Mouse (Mus musculus): ENCODE data around the gene Gm49320.
"Not testable (repeated sequence)": the region's sequence is repeated elsewhere in the genome, so short reads cannot be mapped to it uniquely, and the experiment has no call there.

The Gm49320 gene

DNA sequence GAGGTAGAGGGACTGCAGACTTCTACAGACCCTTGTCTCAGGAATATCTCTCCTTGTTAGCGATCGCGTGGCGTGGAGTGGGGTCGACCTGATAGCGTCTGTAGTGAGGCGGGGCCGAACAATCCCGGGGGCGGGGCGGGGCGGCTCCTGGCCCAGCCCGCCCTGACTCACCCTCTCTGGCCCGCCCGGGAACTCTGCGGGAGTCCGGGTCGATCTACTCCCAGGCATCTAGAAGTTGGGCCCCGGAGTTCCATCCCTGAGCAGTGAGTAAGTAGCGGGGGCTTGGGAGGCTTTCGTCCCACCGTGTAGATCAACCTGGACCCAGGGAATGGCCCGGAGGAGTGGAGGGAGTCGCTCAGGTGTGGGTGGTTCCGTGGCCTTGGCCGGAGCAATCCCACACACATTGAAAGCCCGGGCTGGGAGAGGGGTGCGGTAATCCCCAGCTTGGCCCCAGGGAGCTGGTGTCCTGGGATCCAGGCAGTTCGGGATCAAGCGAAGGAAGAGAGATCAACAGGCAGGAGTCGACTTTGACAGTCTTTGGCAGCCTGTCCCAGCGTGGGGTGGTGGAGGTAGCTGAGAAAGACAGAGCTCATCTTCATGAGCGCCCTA is 11.8 kb upstream of the Gm49320 start, which contains the start of gene Lrrc8e:
TSS of gene Lrrc8e (plus strand) at position 89 of the 609 bp plus-strand sequence.
- DNase-seq (ENCODE audit: low spot score) = no peak

DNA sequence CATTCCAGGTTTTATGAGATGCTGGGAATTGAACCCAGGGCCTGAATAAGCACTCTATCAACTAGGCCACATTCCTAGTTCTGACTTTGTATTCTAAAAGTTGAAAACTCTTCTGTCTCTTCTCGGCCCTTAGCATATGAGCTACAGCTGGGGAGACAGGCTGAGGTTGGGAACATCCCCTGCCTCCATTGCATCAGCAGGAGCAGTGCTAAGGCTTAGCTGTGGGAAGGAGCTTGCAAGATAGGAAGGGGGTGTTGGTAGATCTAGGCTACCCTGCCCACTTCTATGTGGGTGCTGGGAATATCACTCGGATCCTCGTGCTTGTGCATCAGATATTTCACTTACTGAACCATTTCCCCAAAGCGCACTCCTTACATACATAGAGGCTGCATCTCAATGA is 10.7 kb upstream of the Gm49320 start:
- no peak for DNase-seq (ENCODE audit: low spot score)

DNA sequence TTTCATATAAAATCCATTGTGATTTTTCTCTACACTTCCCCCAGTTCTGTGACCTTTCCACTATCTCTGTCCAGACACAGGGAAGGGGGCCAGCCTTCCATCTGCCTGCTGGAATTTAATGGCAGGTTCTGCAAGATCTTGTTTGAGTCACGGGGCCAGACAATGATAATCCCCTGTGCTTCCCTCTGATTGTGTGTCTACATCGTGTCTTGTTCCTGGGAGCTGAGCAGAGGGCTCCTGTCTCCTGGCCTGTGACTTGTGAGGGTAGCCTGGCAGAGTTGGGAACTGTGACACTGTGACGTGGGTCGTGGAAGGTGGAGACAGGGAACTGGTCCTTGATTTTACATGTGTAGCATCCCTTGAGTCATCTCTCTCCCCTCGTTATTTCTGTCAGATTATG is 8.9 kb upstream of the Gm49320 start:
- no peak for DNase-seq (ENCODE audit: low spot score)

DNA sequence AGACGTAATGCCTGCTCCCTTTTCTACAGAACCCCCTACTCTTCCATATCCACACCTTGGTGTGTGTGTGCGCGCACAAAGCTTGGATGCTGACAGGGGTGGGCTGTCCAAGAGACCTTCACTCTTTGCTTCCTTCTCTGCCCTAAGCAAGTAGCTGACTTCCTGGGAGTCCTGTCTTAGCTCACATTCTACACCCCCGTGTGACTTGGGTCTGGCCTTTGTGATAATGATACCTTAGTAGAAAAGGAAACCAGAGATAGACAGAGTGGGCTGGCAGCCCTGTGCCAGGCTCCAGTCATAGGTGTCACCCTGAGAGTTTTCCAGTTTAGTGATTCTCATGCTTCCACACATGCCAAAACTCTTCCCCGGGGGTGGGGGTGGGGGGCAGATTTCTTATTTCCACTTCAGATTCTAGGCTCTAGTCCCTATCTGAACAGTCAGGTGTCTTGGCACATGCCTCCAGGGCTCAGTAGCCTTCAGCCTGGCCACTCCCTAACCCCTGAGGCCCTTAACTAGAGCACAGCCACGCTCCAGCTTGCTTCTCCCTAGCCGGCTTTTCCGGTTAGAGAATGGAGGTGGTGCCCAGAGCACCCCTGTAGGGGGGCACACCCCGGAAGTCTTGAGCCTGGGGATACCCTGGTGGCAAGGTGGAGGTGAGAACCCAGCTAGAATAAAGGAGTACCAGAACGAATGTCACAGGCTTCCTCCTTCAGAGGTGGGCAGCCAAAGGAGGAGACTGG is 7.9 kb upstream of the Gm49320 start:
- DNase-seq (ENCODE audit: low spot score) = no peak

DNA sequence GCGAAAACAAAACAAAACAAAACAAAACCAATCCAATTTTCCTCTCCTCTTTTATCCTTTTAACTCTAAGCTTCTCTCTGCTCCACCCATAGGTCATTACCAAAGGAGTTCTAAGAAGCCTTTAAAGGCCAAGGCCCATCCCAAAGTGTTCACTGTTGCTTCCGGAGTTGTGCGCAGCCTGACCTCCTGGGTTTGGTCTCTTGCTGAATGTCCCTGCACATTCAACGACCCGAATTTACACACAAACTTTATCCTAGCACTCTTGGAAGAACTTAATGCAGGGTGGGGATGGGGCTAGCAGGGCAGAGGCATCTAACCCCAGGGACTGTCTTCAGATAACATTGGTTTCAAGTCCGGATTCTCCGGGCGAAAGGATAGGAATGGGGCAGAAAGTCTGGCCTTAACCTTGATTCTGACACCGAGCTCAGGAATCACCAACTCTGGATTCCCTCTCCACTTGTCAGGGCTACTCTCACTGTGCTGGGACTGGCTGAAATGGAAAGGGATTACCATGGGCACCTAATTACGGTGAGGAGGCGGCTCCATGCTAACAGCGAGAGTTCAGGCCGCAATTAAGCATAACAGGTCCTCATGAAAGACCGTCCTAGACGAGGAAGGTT is 741 bp upstream of the Gm49320 start:
- no peak for DNase-seq (ENCODE audit: low spot score)

DNA sequence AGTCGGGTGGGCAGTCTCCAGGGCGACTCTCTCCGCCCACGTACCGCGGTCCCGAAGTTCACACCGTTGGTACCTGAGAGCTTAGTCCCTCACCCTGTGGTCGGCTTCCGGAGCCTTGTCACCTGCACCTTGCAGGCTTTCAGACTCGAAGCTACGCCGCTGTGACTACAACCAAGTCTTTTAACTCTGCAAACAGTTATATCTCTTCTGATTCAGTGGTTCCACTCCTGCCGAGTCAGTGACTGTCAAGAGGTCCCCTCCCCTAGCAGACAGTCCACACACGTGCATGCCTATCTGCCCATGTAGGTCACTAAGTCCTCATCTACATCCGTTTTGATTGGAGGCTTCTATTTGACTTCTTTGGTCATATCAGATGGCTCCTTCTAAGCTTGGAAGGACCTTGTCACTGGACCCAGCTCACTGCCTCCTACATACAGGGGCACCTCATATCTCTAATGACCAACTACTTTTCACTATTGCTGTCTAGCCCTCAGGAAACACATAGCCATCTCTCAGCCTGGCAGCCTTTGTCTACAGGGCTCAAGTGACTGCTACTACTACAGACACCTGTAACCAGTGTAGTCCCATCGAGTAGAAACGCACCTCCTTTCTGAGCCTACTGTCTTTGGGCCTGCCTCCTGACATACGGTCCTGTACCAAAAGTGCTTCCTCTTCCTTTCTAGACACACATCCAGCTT is 677 bp downstream of the Gm49320 start:
- DNase-seq (ENCODE audit: low spot score) = no peak

DNA sequence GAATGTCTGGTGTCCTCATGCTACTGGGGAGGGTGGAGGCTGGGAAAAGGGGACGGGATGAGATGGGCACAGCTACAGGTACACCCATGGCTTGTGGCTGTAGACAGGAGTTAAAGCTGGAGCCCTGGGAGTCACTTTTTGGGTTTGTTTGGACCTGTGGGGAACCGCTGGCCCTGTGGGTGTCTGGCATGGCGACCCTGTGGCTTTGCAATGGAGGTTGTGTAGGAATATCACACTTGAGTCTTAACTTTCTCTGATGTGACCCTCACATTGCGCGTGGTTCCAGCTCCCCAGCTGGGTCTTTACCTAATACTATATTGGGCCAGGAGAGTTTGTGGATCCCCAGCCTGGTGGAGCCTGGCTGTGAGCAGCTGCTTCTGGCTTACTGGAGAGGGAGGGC is 6.4 kb downstream of the Gm49320 start:
- no peak for DNase-seq (ENCODE audit: low spot score)

DNA sequence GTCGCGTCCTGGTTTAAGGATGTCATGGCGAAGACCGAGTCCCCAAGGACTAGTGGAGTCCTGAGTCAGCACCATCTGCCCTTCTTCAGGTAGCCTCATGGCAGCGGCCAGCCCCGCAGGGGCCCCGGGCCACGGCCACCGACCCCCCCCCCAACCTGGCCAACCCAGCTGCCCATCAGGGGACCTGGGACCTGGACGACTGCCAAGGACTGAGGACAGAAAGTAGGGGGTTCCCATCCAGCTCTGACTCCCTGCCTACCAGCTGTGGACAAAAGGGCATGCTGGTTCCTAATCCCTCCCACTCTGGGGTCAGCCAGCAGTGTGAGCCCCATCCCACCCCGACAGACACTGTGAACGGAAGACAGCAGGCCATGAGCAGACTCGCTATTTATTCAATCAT is 7.1 kb downstream of the Gm49320 start:
- DNase-seq (ENCODE audit: low spot score) = no peak

DNA sequence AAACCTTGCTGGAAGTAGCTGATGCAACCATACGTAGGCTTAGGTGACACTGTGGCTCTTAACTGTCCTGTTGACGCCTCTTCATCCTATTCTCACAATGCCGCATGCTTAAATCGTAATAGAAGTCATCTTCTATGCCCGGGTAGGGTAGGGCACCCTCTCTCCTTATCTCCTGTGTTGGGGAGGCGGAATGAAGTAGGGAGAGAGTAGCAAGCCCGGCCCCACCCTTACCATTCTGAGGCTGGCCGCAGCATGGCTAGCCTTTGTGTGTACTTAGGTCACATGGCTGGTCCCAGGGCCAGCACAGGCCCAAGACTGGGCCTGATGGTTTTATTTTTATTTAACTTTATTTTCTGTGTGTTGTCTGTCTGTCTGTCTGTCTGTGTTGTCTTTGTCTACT is 8.6 kb downstream of the Gm49320 start:
- no peak for DNase-seq (ENCODE audit: low spot score)

DNA sequence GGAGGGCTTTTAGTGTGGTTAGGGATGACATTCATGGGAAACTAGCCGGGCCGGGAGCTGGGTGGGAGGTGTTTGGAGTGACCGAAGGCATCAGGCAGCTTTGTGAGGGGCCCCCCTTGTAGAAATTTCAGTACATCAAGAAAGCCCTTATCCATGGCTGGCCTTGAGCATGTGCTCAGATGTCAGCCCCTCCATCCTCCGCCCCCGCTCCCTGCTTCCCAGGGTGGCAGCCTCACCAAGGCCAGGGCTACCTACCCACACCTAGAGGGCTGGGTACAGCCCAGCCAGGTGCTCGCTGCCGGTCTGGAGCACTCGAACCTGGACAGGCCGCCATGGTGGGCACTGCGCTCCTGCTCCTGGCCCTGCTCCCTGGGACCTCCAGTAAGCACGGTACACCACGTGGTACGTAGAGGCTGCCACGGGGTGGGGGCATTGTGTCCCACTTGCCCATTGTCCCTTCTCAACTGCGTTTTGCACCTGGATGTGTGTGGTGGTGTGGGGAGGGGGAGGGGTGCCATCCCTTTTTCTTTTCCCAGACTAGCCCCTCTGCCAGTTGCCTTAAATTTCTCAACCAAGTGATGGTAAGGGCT is 9.4 kb downstream of the Gm49320 start, which contains the start of gene Tgfbr3l:
TSS of gene Tgfbr3l (plus strand) at position 264 of the 590 bp plus-strand sequence.
- no peak for DNase-seq (ENCODE audit: low spot score)

DNA sequence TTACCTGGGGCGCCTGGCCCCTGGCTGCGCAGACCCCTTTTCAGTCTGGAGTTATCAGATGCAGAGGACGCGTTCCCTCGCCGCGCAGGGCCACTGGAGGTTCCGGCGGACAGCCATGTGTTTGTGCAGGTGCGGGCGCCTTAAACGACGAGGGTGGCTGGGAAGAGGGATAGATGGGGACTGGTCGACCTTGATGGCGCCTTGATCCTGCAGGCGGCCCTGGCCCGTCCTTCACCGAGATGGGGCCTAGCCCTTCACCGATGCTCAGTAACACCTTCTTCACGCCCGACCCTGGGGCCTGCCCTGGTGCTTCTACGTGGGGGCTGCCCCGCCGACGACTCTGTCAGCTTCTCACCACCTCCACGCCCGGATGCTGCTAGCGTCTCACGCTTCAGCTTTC is 10.5 kb downstream of the Gm49320 start:
- no peak for DNase-seq (ENCODE audit: low spot score)

DNA sequence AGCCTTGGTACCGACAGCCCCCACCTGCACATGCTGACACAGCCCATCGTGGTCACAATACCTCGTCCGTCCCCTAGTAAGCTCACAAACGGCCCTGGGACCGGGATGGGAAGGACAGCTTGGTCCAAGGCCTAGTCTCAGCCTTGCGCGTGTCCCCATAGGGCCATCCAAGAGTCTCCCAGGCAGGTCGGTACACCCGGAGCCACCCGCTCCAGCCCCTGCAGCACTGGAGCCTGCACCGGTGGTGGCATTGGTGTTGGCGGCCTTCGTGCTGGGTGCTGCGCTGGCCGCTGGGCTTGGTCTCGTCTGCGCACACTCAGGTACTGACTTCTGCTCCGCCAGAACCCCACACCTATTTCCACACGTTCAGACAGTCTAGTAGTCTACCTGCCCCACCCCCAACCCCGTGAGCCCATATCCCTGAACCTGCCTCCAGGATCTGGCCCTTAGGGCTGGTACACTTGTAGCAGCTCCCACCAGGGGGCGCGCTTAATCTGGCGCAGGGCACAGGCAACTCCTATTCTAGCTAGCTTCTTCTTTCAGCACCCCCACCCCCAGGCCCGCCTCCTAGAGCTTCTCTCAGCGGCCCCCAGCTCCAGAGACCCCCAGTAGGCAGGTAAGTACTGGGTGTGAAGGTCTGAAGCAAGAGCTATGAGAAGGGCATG is 11.8 kb downstream of the Gm49320 start:
- peak; percentile 70 for DNase-seq (ENCODE audit: low spot score)

DNA sequence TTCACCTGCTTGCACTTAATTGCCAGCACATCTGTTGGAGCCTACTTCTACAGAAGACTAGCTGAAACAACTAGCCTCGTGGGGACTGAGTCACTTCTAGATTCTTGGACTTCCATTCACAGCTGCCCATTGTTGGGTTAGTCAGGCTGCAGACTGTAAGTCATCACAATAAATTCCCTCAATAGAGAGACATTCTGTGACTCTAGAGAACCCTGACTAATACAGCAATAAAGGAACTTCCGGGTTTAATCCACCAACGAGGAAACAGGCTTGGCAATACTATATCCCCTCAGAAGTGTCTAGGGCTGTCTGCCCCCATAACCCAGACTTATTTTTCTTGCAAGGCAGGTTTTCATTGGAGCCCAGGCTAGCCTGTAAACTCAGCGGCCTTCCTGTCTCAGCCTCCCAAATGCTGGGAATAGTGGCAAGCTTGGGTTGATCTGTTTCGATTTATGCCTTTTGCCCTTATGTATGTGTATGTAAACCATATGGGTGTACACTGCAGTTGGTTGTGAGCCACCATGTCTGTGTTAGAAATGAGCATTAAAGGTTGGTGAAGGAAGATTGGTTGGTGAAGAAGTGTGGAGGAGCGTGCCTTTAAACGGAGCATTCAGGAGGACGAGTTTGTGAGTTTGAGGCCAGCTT is 13.6 kb downstream of the Gm49320 start:
- no peak for DNase-seq (ENCODE audit: low spot score)

DNA sequence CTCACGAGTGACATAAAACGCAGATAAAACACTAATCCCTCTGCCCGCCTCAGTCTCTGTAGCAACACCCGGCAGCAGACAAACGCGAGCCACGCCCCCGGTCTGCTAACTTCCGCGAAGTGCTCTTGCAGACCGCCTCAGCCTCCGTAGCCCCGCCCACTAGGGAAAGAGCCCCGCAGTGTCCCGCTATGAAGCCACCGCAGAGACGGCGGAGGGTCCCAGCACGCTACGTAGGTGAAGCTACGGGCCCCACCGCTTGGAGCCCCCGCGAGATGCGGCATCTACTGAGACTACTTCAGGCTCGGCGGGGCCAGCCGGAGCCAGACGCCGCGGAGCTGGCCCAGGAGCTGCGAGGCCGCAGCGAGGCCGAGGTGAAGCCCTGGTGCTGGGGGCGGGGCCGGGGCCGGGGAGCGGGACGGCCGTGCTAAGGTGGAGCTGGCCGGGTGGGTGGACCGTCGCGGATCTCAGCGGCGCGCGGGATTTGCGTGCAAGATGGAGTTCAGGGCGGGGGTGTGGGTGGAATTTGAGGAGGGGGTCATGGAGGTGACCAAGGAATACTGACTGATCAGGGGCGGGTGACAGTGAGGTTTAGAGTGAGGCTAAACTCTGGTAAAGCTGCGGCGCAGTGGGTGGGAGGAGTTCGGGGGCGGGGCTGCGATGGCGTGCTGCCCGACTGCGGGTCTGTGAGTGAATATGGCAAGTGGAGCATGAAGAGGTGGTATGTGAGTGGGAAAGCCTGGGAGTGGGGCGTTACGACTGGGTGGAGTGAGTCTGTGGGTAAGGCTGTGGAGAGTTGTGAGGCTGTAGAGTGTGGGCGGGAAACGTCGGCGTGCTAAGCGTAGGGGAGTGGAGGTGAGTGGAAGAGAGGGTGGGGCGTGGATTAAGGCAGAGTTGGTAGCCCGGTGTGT is 14.5 kb downstream of the Gm49320 start, which contains the start of gene Snapc2:
TSS of gene Snapc2 (plus strand) at position 147 of the 908 bp plus-strand sequence.
- DNase-seq (ENCODE audit: low spot score) = peak; percentile 96

DNA sequence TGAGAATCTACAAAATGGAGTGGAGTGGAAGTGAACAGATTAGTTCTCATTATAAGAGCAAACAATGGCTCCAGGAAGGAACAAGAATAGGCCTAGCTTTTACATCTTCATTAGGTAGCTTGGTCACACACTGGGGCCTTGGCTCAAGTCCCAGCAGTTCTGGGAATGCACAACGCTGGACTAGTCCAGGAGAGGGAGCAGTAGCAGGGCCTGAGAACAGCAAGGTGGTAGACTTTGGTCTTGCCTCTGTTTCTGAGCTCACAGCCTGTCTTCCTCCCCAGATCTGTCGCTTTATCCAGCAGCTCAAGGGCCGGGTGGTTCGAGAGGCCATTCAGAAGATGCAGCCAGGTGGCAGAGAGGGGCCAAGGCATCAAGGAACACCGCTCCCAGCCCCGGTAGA is 15.3 kb downstream of the Gm49320 start:
- no peak for DNase-seq (ENCODE audit: low spot score)

DNA sequence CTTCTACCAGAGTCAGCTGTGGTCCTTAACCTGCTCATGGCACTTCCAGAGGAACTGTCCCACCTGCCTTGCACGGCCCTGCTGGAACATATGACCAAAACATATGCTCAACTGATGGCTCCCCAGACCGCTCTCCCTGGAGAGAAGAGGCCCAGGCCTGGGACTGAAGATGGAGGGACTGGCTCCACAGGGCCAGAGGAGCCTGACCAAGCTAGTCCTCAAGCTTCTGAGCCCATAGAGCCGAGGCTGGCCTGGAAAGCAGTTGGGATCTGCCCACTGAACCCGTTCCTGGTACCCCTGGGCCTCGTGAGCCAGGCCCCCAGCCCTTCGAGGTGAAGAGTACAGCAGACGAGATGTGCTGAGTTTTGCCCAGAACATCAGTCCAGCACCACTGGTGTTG is 16.8 kb downstream of the Gm49320 start:
- not testable (repeated sequence) for DNase-seq (ENCODE audit: low spot score)

DNA sequence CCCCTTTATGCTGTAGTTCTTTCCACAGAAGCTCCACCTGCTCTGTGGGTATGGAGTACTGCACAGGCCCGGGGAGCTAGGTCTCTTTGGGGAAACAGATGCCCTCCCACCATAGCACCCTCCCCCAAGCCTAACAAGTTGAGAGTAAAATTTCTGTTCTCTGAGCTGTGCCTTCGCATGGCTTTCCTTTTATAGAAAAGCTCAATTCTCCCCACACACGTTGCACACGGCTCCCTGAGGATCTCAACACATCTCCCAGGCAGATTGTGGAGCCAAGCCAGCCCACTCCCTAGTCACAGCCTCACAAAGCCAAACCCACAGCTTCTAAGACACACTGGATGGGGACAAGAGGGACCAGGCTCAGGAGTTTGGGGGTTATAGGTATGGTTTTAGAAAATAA is 18.2 kb downstream of the Gm49320 start:
- no peak for DNase-seq (ENCODE audit: low spot score)

DNA sequence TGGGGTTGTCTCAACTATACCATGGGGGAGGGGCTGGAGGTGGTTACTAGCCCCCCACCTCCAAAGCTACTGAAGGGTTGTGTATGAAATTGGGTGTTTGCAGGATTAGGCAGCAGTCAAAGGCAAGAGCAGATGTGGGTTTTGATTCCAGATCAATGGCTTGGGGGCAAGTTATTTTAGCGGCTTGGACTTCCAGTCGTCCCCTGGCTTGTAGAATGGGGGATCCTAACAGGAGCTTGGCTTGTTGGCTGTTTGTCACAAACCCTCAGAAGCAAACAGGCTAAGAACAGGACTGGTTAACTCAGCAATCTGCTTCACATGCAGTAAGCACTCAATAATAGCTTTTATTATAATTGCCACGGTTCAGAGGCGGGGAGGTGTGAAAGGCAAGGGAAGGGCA is 18.7 kb downstream of the Gm49320 start:
- no peak for DNase-seq (ENCODE audit: low spot score)

DNA sequence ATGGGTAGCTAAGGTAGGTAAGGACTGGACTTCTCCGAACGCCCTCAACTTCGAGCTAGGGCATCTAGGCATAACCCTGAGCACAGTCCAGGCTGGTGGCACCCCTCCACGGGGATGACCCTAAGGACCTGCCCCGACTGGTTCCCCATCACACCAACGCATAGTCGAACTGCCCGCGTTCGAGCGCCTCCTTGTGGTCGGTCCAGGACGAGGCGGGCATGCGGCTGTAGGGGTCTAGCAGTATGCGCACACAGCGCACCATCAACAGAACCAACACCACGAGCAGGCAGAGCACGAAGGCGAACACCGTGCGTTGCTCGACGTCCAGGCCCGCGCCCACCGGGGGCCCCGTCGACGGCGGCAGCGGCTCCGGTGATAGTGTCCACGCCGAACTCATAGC is 19.6 kb downstream of the Gm49320 start:
- peak; percentile 63 for DNase-seq (ENCODE audit: low spot score)

DNA sequence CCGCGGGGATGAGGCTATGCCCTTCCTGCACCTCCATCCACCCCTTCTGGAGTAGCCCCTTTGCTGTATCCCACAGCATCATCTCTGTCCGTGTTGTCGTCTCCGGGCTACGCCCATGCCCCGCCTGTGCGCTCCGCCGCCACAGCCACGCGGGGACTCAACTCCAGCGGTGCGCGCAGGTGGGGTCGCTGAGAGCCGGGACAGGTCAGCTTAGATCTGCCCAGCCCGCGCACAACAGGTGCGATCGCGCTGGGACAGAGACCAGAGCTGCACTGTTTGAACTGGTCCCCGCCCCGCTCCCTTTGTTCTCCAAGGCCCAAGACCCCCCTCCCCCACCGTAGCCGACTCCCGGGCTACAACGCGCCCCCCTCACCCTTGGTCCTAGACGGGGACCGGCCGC is 20.0 kb downstream of the Gm49320 start:
- peak; percentile 31 for DNase-seq (ENCODE audit: low spot score)
